Mouse (Mus musculus): ENCODE results near the gene Kcnk3. TPM values are rescaled to one million over a fixed set of nuclear protein-coding genes. Genes with fewer than 3 reads are reported as not detected.

Kcnk3 gene
- polyA plus RNA-seq, 1 experiment from 2014 or later: 0.65 TPM

DNA sequence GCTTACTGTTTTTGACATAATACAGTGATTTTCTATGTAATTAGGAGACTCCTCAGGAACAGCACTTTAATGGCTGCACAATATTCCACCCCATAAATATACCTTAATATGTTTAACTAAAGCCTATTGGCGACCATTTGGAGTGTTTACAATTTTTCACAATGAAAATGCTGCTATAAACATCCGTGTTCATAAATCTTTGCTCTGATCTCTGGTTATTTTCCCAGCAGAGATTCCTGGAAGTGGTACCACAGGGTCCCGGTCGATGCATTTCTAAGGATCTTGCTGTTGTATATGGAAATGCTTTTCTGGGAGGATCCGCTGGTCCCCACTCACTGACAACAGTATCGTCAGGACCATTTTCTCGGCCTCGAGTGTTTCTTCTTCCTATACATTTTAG lies 25.3 kb downstream of the Kcnk3 start:
- no peaks in the 10 kb centered on the region for H3K27me3 ChIP-seq (ENCODE audit: control insufficient read depth, insufficient read depth, low read length)
- DNase-seq (ENCODE audit: low spot score) (no peak), ATAC-seq (ENCODE audit: low FRiP score) (no peak)
- H3K4me2 ChIP-seq (replicated peaks; ENCODE audit: low read depth, low read length): no peak overlapping the region
- H3K9ac ChIP-seq (ENCODE audit: low read depth, low read length): no peak overlapping the region
- H3K9me3 ChIP-seq (ENCODE audit: control insufficient read depth, low read length): no peaks in the 10 kb centered on the region
- WGBS: 88% methylated on average over 8 of the region's 8 CpGs
- no peak overlapping the region for H3K27ac ChIP-seq (ENCODE audit: low read depth, low read length)
- H3K4me1 ChIP-seq (replicated peaks; ENCODE audit: control insufficient read depth, insufficient read depth, low read length): no peaks in the 10 kb centered on the region
- H3K4me3 ChIP-seq (ENCODE audit: low read depth, low read length): no peak overlapping the region
- no peaks in the 10 kb centered on the region for H3K36me3 ChIP-seq (ENCODE audit: control insufficient read depth, insufficient read depth, low read length)

DNA sequence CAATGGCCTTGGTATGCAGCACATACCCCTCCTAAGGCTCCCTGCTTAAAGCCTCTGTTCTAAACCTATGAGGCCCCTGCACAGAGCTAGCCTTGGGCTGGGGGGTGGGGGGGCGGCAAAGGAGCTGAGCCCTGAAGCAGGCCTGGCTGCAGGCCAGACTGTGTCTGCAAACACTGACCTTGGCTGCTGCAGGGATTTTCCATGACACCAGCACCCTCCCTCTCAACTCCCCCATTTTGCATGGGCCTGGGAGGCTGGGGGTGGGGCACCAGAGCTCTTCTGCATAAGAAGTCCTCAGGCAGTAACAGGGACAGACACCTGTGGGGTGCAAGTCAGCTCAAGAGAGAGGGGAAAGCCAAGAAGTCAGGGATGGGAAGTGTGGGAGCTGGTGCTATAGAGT lies 26.3 kb downstream of the Kcnk3 start:
- Histone ChIP-seq H3K4me3 (ENCODE audit: low read depth, low read length) (no peak overlapping the region), H3K4me2 (replicated peaks; ENCODE audit: low read depth, low read length) (no peak overlapping the region), H3K4me1 (replicated peaks; ENCODE audit: control insufficient read depth, insufficient read depth, low read length) (no peaks in the 10 kb centered on the region), H3K27me3 (ENCODE audit: control insufficient read depth, insufficient read depth, low read length) (no peaks in the 10 kb centered on the region), H3K9ac (ENCODE audit: low read depth, low read length) (no peak overlapping the region), H3K36me3 (ENCODE audit: control insufficient read depth, insufficient read depth, low read length) (no peaks in the 10 kb centered on the region), H3K27ac (ENCODE audit: low read depth, low read length) (no peak overlapping the region), H3K9me3 (ENCODE audit: control insufficient read depth, low read length) (no peaks in the 10 kb centered on the region)
- no peak for DNase-seq (ENCODE audit: low spot score)
- WGBS: 55% methylated on average over 1 of the region's 1 CpGs
- no peak for ATAC-seq (ENCODE audit: low FRiP score)

DNA sequence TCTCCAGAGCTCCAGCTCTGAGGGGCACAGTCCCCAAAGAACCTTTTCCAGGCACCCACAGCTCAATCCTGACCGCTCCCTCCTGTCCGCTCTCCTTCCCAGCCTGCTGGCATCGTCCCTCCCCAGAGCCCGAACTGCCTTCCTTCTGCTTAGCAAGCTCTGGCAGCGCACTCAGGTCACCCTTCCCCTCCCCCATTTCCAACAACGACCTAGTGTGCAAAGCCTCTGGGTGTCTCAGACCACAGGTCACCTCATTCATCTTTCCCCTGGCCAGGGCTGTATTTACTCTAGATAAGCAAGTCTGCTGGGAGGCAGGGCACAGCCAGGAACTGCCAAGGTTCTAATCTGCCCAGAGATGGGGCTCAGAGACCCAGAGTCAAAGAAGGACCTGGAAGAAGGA lies 27.4 kb downstream of the Kcnk3 start:
- H3K36me3 ChIP-seq (ENCODE audit: control insufficient read depth, insufficient read depth, low read length): no peaks in the 10 kb centered on the region
- H3K27ac ChIP-seq (ENCODE audit: low read depth, low read length): no peak overlapping the region
- H3K9ac ChIP-seq (ENCODE audit: low read depth, low read length): no peak overlapping the region
- no peak overlapping the region for H3K4me2 ChIP-seq (replicated peaks; ENCODE audit: low read depth, low read length)
- no peaks in the 10 kb centered on the region for H3K4me1 ChIP-seq (replicated peaks; ENCODE audit: control insufficient read depth, insufficient read depth, low read length)
- 44% methylated on average over 6 of the region's 6 CpGs for WGBS
- DNase-seq (ENCODE audit: low spot score) (no peak), ATAC-seq (ENCODE audit: low FRiP score) (no peak)
- no peaks in the 10 kb centered on the region for H3K9me3 ChIP-seq (ENCODE audit: control insufficient read depth, low read length)
- H3K4me3 ChIP-seq (ENCODE audit: low read depth, low read length): no peak overlapping the region
- 0 out of 2 replicates have a peak, but pooled peaks cover under 1% of the 10 kb centered on the region for H3K27me3 ChIP-seq (ENCODE audit: control insufficient read depth, insufficient read depth, low read length)

DNA sequence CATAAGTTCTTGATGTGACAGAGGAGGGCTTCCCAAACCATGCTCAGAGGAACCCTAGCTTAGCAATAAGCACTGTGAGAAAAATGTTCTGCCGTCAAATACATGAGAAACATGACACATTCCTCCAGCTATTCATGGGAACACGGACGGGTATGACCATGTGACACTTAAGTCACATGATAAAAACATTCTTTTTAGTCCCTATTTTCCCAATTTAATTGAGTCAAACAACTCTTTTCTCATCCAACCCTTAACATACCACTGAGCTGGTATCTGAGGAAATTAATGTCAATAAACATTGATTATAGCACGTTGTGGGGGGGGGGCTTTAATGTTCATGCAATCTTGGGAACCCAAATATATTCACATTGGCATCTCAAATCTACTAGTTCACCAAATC lies 27.8 kb downstream of the Kcnk3 start:
- Histone ChIP-seq H3K4me1 (replicated peaks; ENCODE audit: control insufficient read depth, insufficient read depth, low read length) (no peaks in the 10 kb centered on the region), H3K4me2 (replicated peaks; ENCODE audit: low read depth, low read length) (no peak overlapping the region), H3K4me3 (ENCODE audit: low read depth, low read length) (no peak overlapping the region), H3K36me3 (ENCODE audit: control insufficient read depth, insufficient read depth, low read length) (no peaks in the 10 kb centered on the region), H3K27ac (ENCODE audit: low read depth, low read length) (no peak overlapping the region), H3K27me3 (ENCODE audit: control insufficient read depth, insufficient read depth, low read length) (peaks cover 4% of the 10 kb centered on the region; the same call in 1 of the 2 replicates), H3K9me3 (ENCODE audit: control insufficient read depth, low read length) (no peaks in the 10 kb centered on the region), H3K9ac (ENCODE audit: low read depth, low read length) (no peak overlapping the region)
- DNase-seq (ENCODE audit: low spot score) (no peak), ATAC-seq (ENCODE audit: low FRiP score) (no peak)
- 74% methylated on average over 4 of the region's 4 CpGs for WGBS

DNA sequence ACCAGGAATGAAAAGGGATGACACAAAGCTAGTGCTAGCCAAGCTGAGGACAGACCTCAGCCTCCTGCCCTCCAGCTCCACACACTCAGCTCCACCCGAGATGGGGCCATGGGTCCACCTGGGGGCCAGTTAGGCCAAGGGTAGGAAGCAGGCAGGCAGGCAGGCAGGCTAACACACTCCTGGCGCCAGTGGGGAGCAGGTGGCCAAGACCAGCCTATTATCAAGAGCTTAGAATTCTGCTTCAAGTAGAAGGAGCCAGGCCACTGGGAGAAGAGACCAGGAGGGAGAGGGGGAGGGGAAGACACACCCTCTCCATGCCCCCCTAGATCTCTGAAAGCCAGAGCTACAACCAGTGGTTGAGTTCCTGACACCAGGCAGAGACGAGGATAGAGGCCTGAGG lies 28.7 kb downstream of the Kcnk3 start:
- Histone ChIP-seq H3K27ac (ENCODE audit: low read depth, low read length) (no peak overlapping the region), H3K27me3 (ENCODE audit: control insufficient read depth, insufficient read depth, low read length) (peaks cover 11% of the 10 kb centered on the region), H3K36me3 (ENCODE audit: control insufficient read depth, insufficient read depth, low read length) (no peaks in the 10 kb centered on the region), H3K9ac (ENCODE audit: low read depth, low read length) (no peak overlapping the region), H3K4me3 (ENCODE audit: low read depth, low read length) (no peak overlapping the region), H3K4me1 (replicated peaks; ENCODE audit: control insufficient read depth, insufficient read depth, low read length) (no peaks in the 10 kb centered on the region), H3K9me3 (ENCODE audit: control insufficient read depth, low read length) (no peaks in the 10 kb centered on the region), H3K4me2 (replicated peaks; ENCODE audit: low read depth, low read length) (no peak overlapping the region)
- ATAC-seq (ENCODE audit: low FRiP score) (0 out of 2 replicates have a peak, but pooled peaks have one; percentile 25), DNase-seq (ENCODE audit: low spot score) (peak; percentile 22)
- 34% methylated on average over 3 of the region's 3 CpGs for WGBS

DNA sequence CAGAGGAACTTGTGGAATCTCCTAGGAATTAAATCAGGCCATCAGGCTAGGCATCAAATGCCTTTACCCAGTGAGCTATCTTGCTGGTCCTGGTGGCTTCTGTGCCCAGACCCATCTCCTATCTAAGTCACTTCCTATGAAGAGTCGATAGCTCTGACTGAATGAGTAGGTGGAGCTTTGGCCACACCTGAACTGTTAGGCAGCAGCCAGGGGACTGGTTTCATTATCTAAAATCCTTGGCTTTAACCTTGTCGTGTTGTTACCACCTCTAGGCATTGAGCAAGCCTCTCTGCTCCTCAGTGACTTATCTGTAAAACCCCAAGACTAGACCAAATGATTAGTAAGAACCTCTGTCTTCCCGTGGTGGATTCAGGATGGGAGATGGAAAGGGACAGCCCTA lies 29.4 kb downstream of the Kcnk3 start:
- DNase-seq (ENCODE audit: low spot score) (no peak), ATAC-seq (ENCODE audit: low FRiP score) (no peak)
- Histone ChIP-seq H3K36me3 (ENCODE audit: control insufficient read depth, insufficient read depth, low read length) (no peaks in the 10 kb centered on the region), H3K9me3 (ENCODE audit: control insufficient read depth, low read length) (no peaks in the 10 kb centered on the region), H3K9ac (ENCODE audit: low read depth, low read length) (no peak overlapping the region), H3K4me2 (replicated peaks; ENCODE audit: low read depth, low read length) (no peak overlapping the region), H3K27me3 (ENCODE audit: control insufficient read depth, insufficient read depth, low read length) (peaks cover 18% of the 10 kb centered on the region), H3K4me3 (ENCODE audit: low read depth, low read length) (no peak overlapping the region), H3K4me1 (replicated peaks; ENCODE audit: control insufficient read depth, insufficient read depth, low read length) (peaks cover 4% of the 10 kb centered on the region; the same call in 1 of the 2 replicates), H3K27ac (ENCODE audit: low read depth, low read length) (no peak overlapping the region)
- WGBS: 41% methylated on average over 3 of the region's 3 CpGs

DNA sequence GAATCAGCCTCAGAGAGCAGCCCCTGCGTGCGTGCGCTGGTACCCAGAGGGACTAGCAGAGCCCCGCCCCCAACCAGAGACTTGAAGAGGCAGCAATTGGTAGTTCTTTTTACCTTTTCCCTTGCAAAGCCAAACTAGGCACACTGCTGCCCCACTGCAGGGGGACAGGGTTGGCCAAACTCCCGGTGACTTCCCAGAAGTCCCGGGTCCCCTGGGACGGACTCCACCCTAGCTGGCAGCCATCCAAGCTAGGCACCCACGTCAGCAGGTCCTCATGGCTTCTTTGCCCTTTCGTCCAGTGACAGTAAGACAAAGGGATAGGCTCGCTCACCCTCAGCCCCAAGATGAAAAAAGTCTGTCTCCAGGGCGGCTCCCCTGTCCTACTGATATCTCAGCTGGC lies 29.9 kb downstream of the Kcnk3 start:
- Histone ChIP-seq H3K4me1 (replicated peaks; ENCODE audit: control insufficient read depth, insufficient read depth, low read length) (peaks cover 8% of the 10 kb centered on the region), H3K27me3 (ENCODE audit: control insufficient read depth, insufficient read depth, low read length) (peaks cover 23% of the 10 kb centered on the region), H3K27ac (ENCODE audit: low read depth, low read length) (no peak overlapping the region), H3K9ac (ENCODE audit: low read depth, low read length) (no peak overlapping the region), H3K4me2 (replicated peaks; ENCODE audit: low read depth, low read length) (no peak overlapping the region), H3K4me3 (ENCODE audit: low read depth, low read length) (no peak overlapping the region), H3K36me3 (ENCODE audit: control insufficient read depth, insufficient read depth, low read length) (no peaks in the 10 kb centered on the region), H3K9me3 (ENCODE audit: control insufficient read depth, low read length) (no peaks in the 10 kb centered on the region)
- no peak for ATAC-seq (ENCODE audit: low FRiP score)
- no peak for DNase-seq (ENCODE audit: low spot score)
- 41% methylated on average over 11 of the region's 11 CpGs for WGBS

DNA sequence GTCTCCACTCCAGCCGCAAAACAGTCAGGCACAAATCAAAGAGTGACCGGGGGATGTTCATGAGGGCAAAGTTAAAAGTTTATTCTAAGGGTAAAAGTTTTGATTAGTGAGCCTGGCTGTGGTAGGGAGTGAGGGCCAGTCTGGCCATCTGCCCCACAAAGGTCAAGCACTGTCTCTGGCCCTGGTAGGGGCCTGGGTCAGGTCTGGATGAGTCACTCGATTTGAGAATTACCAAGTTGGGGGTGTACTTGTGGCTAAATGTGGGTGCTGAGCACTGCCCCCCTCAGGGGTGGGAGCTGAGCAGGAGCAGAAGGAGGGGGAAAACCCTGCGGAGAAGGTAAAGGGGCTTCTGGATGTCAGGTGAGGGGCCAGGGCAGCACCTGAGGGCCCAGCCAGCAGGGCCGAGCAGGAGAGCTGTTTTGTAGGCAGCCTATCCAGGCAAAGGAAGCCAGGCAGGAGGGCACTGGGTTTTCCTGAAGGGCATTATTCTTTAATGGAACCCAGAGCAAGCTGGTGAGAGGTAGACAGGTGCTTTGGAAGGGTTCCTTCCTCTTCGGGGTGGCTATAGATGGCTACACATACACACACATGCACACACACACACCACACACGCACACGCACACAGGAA lies 30.5 kb downstream of the Kcnk3 start:
- H3K4me3 ChIP-seq (ENCODE audit: low read depth, low read length): no peak overlapping the region
- H3K4me1 ChIP-seq (replicated peaks; ENCODE audit: control insufficient read depth, insufficient read depth, low read length): peaks cover 9% of the 10 kb centered on the region
- no peak overlapping the region for H3K4me2 ChIP-seq (replicated peaks; ENCODE audit: low read depth, low read length)
- DNase-seq (ENCODE audit: low spot score): no peak
- no peak overlapping the region for H3K27ac ChIP-seq (ENCODE audit: low read depth, low read length)
- H3K36me3 ChIP-seq (ENCODE audit: control insufficient read depth, insufficient read depth, low read length): no peaks in the 10 kb centered on the region
- H3K9ac ChIP-seq (ENCODE audit: low read depth, low read length): no peak overlapping the region
- ATAC-seq (ENCODE audit: low FRiP score): no peak
- no peaks in the 10 kb centered on the region for H3K9me3 ChIP-seq (ENCODE audit: control insufficient read depth, low read length)
- peaks cover 25% of the 10 kb centered on the region for H3K27me3 ChIP-seq (ENCODE audit: control insufficient read depth, insufficient read depth, low read length)
- WGBS: 84% methylated on average over 8 of the region's 8 CpGs

DNA sequence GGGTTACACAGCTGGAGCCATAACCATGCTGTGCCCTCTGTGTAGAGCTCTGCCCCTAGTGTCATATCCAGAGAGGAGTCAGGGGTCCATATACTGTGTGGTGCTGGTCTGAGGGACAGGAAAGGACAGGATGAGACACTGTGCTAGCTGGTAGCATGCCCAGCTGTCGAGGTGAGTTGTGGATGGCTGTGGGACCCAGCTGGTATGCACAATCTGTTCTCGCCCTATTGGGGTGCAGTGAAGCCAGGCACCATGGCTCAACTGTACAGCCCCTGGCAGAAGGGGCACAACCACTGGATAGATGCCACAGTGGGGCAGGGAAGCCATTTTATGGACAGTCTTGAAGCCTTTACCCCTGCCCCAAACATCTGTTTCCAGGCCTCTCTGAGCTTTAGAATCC lies 31.2 kb downstream of the Kcnk3 start:
- ATAC-seq (ENCODE audit: low FRiP score): no peak
- Histone ChIP-seq H3K27ac (ENCODE audit: low read depth, low read length) (no peak overlapping the region), H3K36me3 (ENCODE audit: control insufficient read depth, insufficient read depth, low read length) (no peaks in the 10 kb centered on the region), H3K9me3 (ENCODE audit: control insufficient read depth, low read length) (no peaks in the 10 kb centered on the region), H3K4me1 (replicated peaks; ENCODE audit: control insufficient read depth, insufficient read depth, low read length) (peaks cover 9% of the 10 kb centered on the region), H3K4me2 (replicated peaks; ENCODE audit: low read depth, low read length) (no peak overlapping the region), H3K9ac (ENCODE audit: low read depth, low read length) (no peak overlapping the region), H3K27me3 (ENCODE audit: control insufficient read depth, insufficient read depth, low read length) (peaks cover 26% of the 10 kb centered on the region), H3K4me3 (ENCODE audit: low read depth, low read length) (no peak overlapping the region)
- no peak for DNase-seq (ENCODE audit: low spot score)
- WGBS: 71% methylated on average over 2 of the region's 2 CpGs

Data from hindbrain, embryonic 11.5 days (tissue).